Mouse (Mus musculus): ENCODE results near the gene 2700081O15Rik. TPM values are rescaled to one million over a fixed set of nuclear protein-coding genes. Genes with fewer than 3 reads are reported as not detected.

The 2700081O15Rik gene
- polyA plus RNA-seq, 1 experiment = 1.9 TPM

GRCm38 (mm10) chr19:7421602-7422591, 4.5 kb downstream of the 2700081O15Rik start:
- Histone ChIP-seq H3K36me3 (ENCODE audit: control insufficient read depth, insufficient read depth, low read length) (no peaks in the 10 kb centered on the region), H3K27ac (ENCODE audit: control insufficient read depth, insufficient read depth, low read depth, low read length) (no peak overlapping the region), H3K4me3 (ENCODE audit: control insufficient read depth, low read depth, low read length) (peak overlapping the region; percentile 70), H3K27me3 (ENCODE audit: control insufficient read depth, insufficient read depth, low read length) (no peaks in the 10 kb centered on the region), H3K4me1 (ENCODE audit: control insufficient read depth, insufficient read depth, low read length) (peaks cover 26% of the 10 kb centered on the region)
- TF ChIP-seq POLR2A (IDR thresholded peaks at IDR 0.05; ENCODE audit: control insufficient read depth, low read depth, low read length) (no peak; the same call in 1 of the 2 replicates), CTCF (IDR thresholded peaks at IDR 0.05; ENCODE audit: control insufficient read depth, insufficient read depth, insufficient replicate concordance, low read depth, low read length) (no peak)

- no peak for TF ChIP-seq POLR2A (IDR thresholded peaks at IDR 0.05; ENCODE audit: control insufficient read depth, low read depth, low read length)
- no peak for TF ChIP-seq CTCF (IDR thresholded peaks at IDR 0.05; ENCODE audit: control insufficient read depth, insufficient read depth, insufficient replicate concordance, low read depth, low read length)
- Histone ChIP-seq H3K4me3 (ENCODE audit: control insufficient read depth, low read depth, low read length) (peak overlapping the region; percentile 70), H3K36me3 (ENCODE audit: control insufficient read depth, insufficient read depth, low read length) (no peaks in the 10 kb centered on the region; the same call in 1 of the 2 replicates), H3K4me1 (ENCODE audit: control insufficient read depth, insufficient read depth, low read length) (peaks cover 22% of the 10 kb centered on the region), H3K27me3 (ENCODE audit: control insufficient read depth, insufficient read depth, low read length) (no peaks in the 10 kb centered on the region), H3K27ac (ENCODE audit: control insufficient read depth, insufficient read depth, low read depth, low read length) (no peak overlapping the region)
Measured at GRCm38 (mm10) chr19:7422656-7423027, 5.2 kb downstream of the 2700081O15Rik start.

GRCm38 (mm10) chr19:7423028-7423655, 5.7 kb downstream of the 2700081O15Rik start:
- no peaks in the 10 kb centered on the region for H3K27me3 ChIP-seq (ENCODE audit: control insufficient read depth, insufficient read depth, low read length)
- peak overlapping the region; percentile 70 for H3K4me3 ChIP-seq (ENCODE audit: control insufficient read depth, low read depth, low read length)
- no peak overlapping the region for H3K27ac ChIP-seq (ENCODE audit: control insufficient read depth, insufficient read depth, low read depth, low read length)
- H3K4me1 ChIP-seq (ENCODE audit: control insufficient read depth, insufficient read depth, low read length) = peaks cover 21% of the 10 kb centered on the region
- TF ChIP-seq CTCF (IDR thresholded peaks at IDR 0.05; ENCODE audit: control insufficient read depth, insufficient read depth, insufficient replicate concordance, low read depth, low read length) (no peak), POLR2A (IDR thresholded peaks at IDR 0.05; ENCODE audit: control insufficient read depth, low read depth, low read length) (no peak)
- H3K36me3 ChIP-seq (ENCODE audit: control insufficient read depth, insufficient read depth, low read length) = no peaks in the 10 kb centered on the region; the same call in 1 of the 2 replicates

- no peak for TF ChIP-seq CTCF (IDR thresholded peaks at IDR 0.05; ENCODE audit: control insufficient read depth, insufficient read depth, insufficient replicate concordance, low read depth, low read length)
- TF ChIP-seq POLR2A (IDR thresholded peaks at IDR 0.05; ENCODE audit: control insufficient read depth, low read depth, low read length) = no peak
- no peaks in the 10 kb centered on the region for H3K27me3 ChIP-seq (ENCODE audit: control insufficient read depth, insufficient read depth, low read length)
- no peaks in the 10 kb centered on the region; the same call in 1 of the 2 replicates for H3K36me3 ChIP-seq (ENCODE audit: control insufficient read depth, insufficient read depth, low read length)
- H3K4me3 ChIP-seq (ENCODE audit: control insufficient read depth, low read depth, low read length) = peak overlapping the region; percentile 0
- peaks cover 19% of the 10 kb centered on the region for H3K4me1 ChIP-seq (ENCODE audit: control insufficient read depth, insufficient read depth, low read length)
- H3K27ac ChIP-seq (ENCODE audit: control insufficient read depth, insufficient read depth, low read depth, low read length) = no peak overlapping the region
Measured at GRCm38 (mm10) chr19:7423656-7424030, 6.2 kb downstream of the 2700081O15Rik start.

- TF ChIP-seq CTCF (IDR thresholded peaks at IDR 0.05; ENCODE audit: control insufficient read depth, insufficient read depth, insufficient replicate concordance, low read depth, low read length) (no peak), POLR2A (IDR thresholded peaks at IDR 0.05; ENCODE audit: control insufficient read depth, low read depth, low read length) (no peak)
- Histone ChIP-seq H3K4me3 (ENCODE audit: control insufficient read depth, low read depth, low read length) (no peak overlapping the region), H3K27me3 (ENCODE audit: control insufficient read depth, insufficient read depth, low read length) (no peaks in the 10 kb centered on the region), H3K27ac (ENCODE audit: control insufficient read depth, insufficient read depth, low read depth, low read length) (no peak overlapping the region), H3K4me1 (ENCODE audit: control insufficient read depth, insufficient read depth, low read length) (peaks cover 19% of the 10 kb centered on the region), H3K36me3 (ENCODE audit: control insufficient read depth, insufficient read depth, low read length) (no peaks in the 10 kb centered on the region; the same call in 1 of the 2 replicates)
Measured at GRCm38 (mm10) chr19:7424131-7424530, 6.7 kb downstream of the 2700081O15Rik start.

- Histone ChIP-seq H3K27ac (ENCODE audit: control insufficient read depth, insufficient read depth, low read depth, low read length) (no peak overlapping the region; the same call in 1 of the 2 replicates), H3K36me3 (ENCODE audit: control insufficient read depth, insufficient read depth, low read length) (no peaks in the 10 kb centered on the region; the same call in 1 of the 2 replicates), H3K4me1 (ENCODE audit: control insufficient read depth, insufficient read depth, low read length) (peaks cover 19% of the 10 kb centered on the region), H3K4me3 (ENCODE audit: control insufficient read depth, low read depth, low read length) (no peak overlapping the region), H3K27me3 (ENCODE audit: control insufficient read depth, insufficient read depth, low read length) (no peaks in the 10 kb centered on the region)
- TF ChIP-seq POLR2A (IDR thresholded peaks at IDR 0.05; ENCODE audit: control insufficient read depth, low read depth, low read length) (no peak), CTCF (IDR thresholded peaks at IDR 0.05; ENCODE audit: control insufficient read depth, insufficient read depth, insufficient replicate concordance, low read depth, low read length) (no peak)
Measured at GRCm38 (mm10) chr19:7424590-7425397, 7.4 kb downstream of the 2700081O15Rik start.
